Mouse (Mus musculus) monocyte, adult 2 months (primary cell): ENCODE data around the gene Naip2.

ENCODE experiments used
- DNase-seq, 2 experiments: peaks; one replicate each; pipeline ENCODE4 v3.0.0; 2022; ENCODE audit warnings: low spot score in 2 of 2, low read depth in 1 of 2

The Naip2 gene

GRCm38 (mm10) chr13:100112218-100112972 lies 89.5 kb downstream of the Naip2 start:
- DNase-seq: no peak

GRCm38 (mm10) chr13:100107652-100108472 lies 94.0 kb downstream of the Naip2 start, which contains the start of gene Serf1:
Serf1 (plus strand) TSS chr13:100108012.
- DNase-seq: peak; percentile 32 to 43

- peak; percentile 81 to 89 for DNase-seq
These were observed 98.1 kb downstream of the Naip2 start, which contains the start of gene Bdp1 for GRCm38 (mm10) chr13:100103748-100104254. Bdp1 (minus strand) TSS chr13:100104070.

GRCm38 (mm10) chr13:100103052-100103658 lies 98.7 kb downstream of the Naip2 start:
- DNase-seq: no peak

- DNase-seq: no peak
These were observed 103.1 kb downstream of the Naip2 start for GRCm38 (mm10) chr13:100098808-100099207.
